ENCODE assay signal across 7 mouse cellular contexts in the genomic region with DNA sequence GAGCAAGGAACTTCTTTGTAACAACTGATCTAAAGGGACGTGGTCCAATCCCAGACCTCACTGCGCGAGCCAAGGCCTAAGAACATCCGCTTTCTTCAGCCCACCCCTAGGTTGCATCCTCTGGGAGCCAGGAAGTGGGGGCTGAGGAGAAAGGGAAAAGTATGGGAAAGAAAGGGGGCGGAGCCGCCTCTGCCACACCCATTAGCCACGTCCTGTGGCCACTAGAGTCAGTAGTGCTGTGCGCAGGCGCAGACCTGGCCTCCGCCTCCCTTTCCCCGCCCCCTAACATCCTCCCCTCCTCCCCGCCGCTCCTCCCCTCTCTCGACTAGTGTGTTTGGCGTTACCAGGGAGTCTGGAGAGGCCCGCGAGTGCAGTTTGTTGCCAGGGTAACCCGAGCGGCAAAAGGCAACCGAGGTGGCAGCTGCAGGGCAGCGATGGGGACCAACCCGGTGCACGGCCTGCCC. TPM values are rescaled to one million over a fixed set of nuclear protein-coding genes. Genes with fewer than 3 reads are reported as not detected.
DNase-seq lines count a peak whose midpoint lies in the region; ATAC-seq and TF ChIP-seq lines count a peak whose summit lies in the region.

A gene (plus strand): TSS at position 327 of the 464 bp plus-strand sequence.

- H3K4me3 ChIP-seq in bone marrow macrophage, adult 2 months (ENCODE audit: insufficient read depth, low read length): peak within 1 kb of the TSS; percentile 45
- peak within 1 kb of the TSS; percentile 68 for H3K4me3 ChIP-seq in embryonic facial prominence, embryonic 15.5 days (replicated peaks)
- peak within 1 kb of the TSS; percentile 54 for H3K4me3 ChIP-seq in limb, embryonic 12.5 days (replicated peaks)
- H3K4me3 ChIP-seq in midbrain, embryonic 14.5 days (replicated peaks; ENCODE audit: low read depth, low read length): peak within 1 kb of the TSS; percentile 48

- no peaks in the 10 kb centered on the region for H3K9me3 ChIP-seq in embryonic facial prominence, embryonic 15.5 days (replicated peaks)
- H3K9me3 ChIP-seq in limb, embryonic 12.5 days: no peaks in the 10 kb centered on the region
- no peaks in the 10 kb centered on the region for H3K9me3 ChIP-seq in midbrain, embryonic 14.5 days (ENCODE audit: control insufficient read depth, low read length)

- WGBS in embryonic facial prominence, embryonic 15.5 days: under 1% methylated on average over 23 of the region's 23 CpGs
- WGBS in limb, embryonic 12.5 days: 2% methylated on average over 23 of the region's 23 CpGs
- WGBS in midbrain, embryonic 14.5 days: 3% methylated on average over 23 of the region's 23 CpGs

- TF ChIP-seq CTCF in bone marrow macrophage, adult 2 months (IDR thresholded peaks at IDR 0.05; ENCODE audit: low read depth, low read length): no peak

- peak within 1 kb of the TSS; percentile 75 for H3K4me2 ChIP-seq in embryonic facial prominence, embryonic 15.5 days (replicated peaks)
- H3K4me2 ChIP-seq in limb, embryonic 12.5 days: peak within 1 kb of the TSS; percentile 72
- peak within 1 kb of the TSS; percentile 55 for H3K4me2 ChIP-seq in midbrain, embryonic 14.5 days (ENCODE audit: low read length)

- 0 out of 2 replicates have a peak, but pooled peaks cover 3% of the 10 kb centered on the region for H3K4me1 ChIP-seq in bone marrow macrophage, adult 2 months (ENCODE audit: control insufficient read depth, insufficient read depth, low read length)
- peaks cover 10% of the 10 kb centered on the region for H3K4me1 ChIP-seq in embryonic facial prominence, embryonic 15.5 days
- peaks cover 6% of the 10 kb centered on the region; the same call in 1 of the 2 replicates for H3K4me1 ChIP-seq in limb, embryonic 12.5 days (replicated peaks)
- peaks cover 5% of the 10 kb centered on the region; the same call in 1 of the 2 replicates for H3K4me1 ChIP-seq in midbrain, embryonic 14.5 days (ENCODE audit: control insufficient read depth, insufficient read depth, low read length)

- ATAC-seq in embryonic facial prominence, embryonic 15.5 days (ENCODE audit: insufficient number of reproducible peaks, low FRiP score, low TSS enrichment, low read depth): peak; percentile 97
- ATAC-seq in limb, embryonic 12.5 days (ENCODE audit: insufficient number of reproducible peaks, insufficient read depth, low FRiP score, low TSS enrichment, low read depth): peak; percentile 96
- peak; percentile 97 for ATAC-seq in midbrain, embryonic 14.5 days (ENCODE audit: low FRiP score, low TSS enrichment)

- no peaks in the 10 kb centered on the region for H3K36me3 ChIP-seq in embryonic facial prominence, embryonic 15.5 days
- no peaks in the 10 kb centered on the region for H3K36me3 ChIP-seq in limb, embryonic 12.5 days
- no peaks in the 10 kb centered on the region for H3K36me3 ChIP-seq in midbrain, embryonic 14.5 days (ENCODE audit: control insufficient read depth, insufficient read depth, low read length)

- peak; percentile 89 for DNase-seq in heart, adult 8-10 months (ENCODE audit: low spot score)
- DNase-seq in kidney, adult 8-10 months: peak; percentile 88
- DNase-seq in midbrain, embryonic 14.5 days: peak; percentile 97
- DNase-seq in spleen, adult 18-20 months: peak; percentile 77 to 78

- no peak for TF ChIP-seq POLR2A in bone marrow macrophage, adult 2 months (IDR thresholded peaks at IDR 0.05; ENCODE audit: borderline replicate concordance, low read depth, low read length)

- H3K27me3 ChIP-seq in embryonic facial prominence, embryonic 15.5 days: no peaks in the 10 kb centered on the region
- H3K27me3 ChIP-seq in limb, embryonic 12.5 days: no peaks in the 10 kb centered on the region
- no peaks in the 10 kb centered on the region for H3K27me3 ChIP-seq in midbrain, embryonic 14.5 days (ENCODE audit: control insufficient read depth, insufficient read depth, low read length)

- no peak within 1 kb of the TSS for H3K27ac ChIP-seq in bone marrow macrophage, adult 2 months (ENCODE audit: insufficient read depth, low read depth, low read length)
- peak within 1 kb of the TSS; percentile 74 for H3K27ac ChIP-seq in embryonic facial prominence, embryonic 15.5 days (replicated peaks)
- H3K27ac ChIP-seq in limb, embryonic 12.5 days: peak within 1 kb of the TSS; percentile 72; the same call in 1 of the 2 replicates
- H3K27ac ChIP-seq in midbrain, embryonic 14.5 days (replicated peaks; ENCODE audit: low read depth, low read length): peak within 1 kb of the TSS; percentile 86

- peak within 1 kb of the TSS; percentile 40 for H3K9ac ChIP-seq in embryonic facial prominence, embryonic 15.5 days
- peak within 1 kb of the TSS; percentile 65 for H3K9ac ChIP-seq in limb, embryonic 12.5 days (replicated peaks)
- H3K9ac ChIP-seq in midbrain, embryonic 14.5 days (replicated peaks; ENCODE audit: low read length): peak within 1 kb of the TSS; percentile 69

RNA-seq across cellular contexts. Expression of the gene that starts here (rescaled TPM):
- 1.4 and 1.7 TPM in 2 replicates for polyA plus RNA-seq in bone marrow macrophage, adult 2 months (2012; ENCODE audit: insufficient read depth, insufficient read length, missing spikeins)
- 9.6 and 17.9 TPM in 2 replicates for polyA plus RNA-seq in embryonic facial prominence, embryonic 15.5 days (2015; fragmentation: Nextera tagmentation; extraction: Ambion mirVana)
- total RNA-seq in heart, adult 8-10 months (2022): under 1 TPM; 0.27 to 0.87 (median 0.50) TPM
- polyA plus RNA-seq in limb, embryonic 12.5 days (2016; fragmentation: Nextera tagmentation; extraction: Ambion mirVana): 1.7 and 2.2 TPM in 2 replicates
- 0.82 and 2.1 TPM in 2 replicates for polyA plus RNA-seq in midbrain, embryonic 14.5 days (2014; fragmentation: Nextera tagmentation; extraction: Ambion mirVana)

Comparison
In these comparisons a context has a peak if more than half of its experiments do, and no peak if none do; other contexts are left out.
1. Peak in DNase-seq in heart, adult 8-10 months; RNA of the gene not detected or under 1 TPM.